Mouse (Mus musculus): ENCODE measurements around the gene Ankrd50.

GRCm38 (mm10) chr3:38457041-38457440 lies 27.6 kb downstream of the Ankrd50 start:
- TF ChIP-seq CTCF (IDR thresholded peaks at IDR 0.05; ENCODE audit: borderline replicate concordance, insufficient read depth, low read length) (no peak), POLR2A (IDR thresholded peaks at IDR 0.05; ENCODE audit: low read depth, low read length) (no peak)
